12 mouse cellular contexts compared by ENCODE assay signal in genomic region chr5:134695082-134695481, GRCm38 (mm10). TPM values are rescaled to one million over a fixed set of nuclear protein-coding genes. Genes with fewer than 3 reads are reported as not detected.
A peak's percentile ranks its signal among the peaks of the same experiment; 100 is the strongest.
DNase-seq lines count a peak whose midpoint lies in the region; ATAC-seq and TF ChIP-seq lines count a peak whose summit lies in the region.
"Had no signal": no experiment of that assay in that cellular context is flagged by ENCODE, and none has a peak within 500 bp of the region (broad histone marks: within the 10 kb centered on the region; RNA-seq: fewer than 3 reads in every experiment).

No protein-coding gene starts in this region.

- TF ChIP-seq EP300 in liver, embryonic 14.5 days (IDR thresholded peaks at IDR 0.05; ENCODE audit: low read depth): no peak

- intact Hi-C loops in gastrocnemius, postnatal 14 days (cut with DNase I; ENCODE audit: low total_unique reads): no loop called here

- H3K4me2 ChIP-seq in liver, embryonic 14.5 days (ENCODE audit: low read depth): no peak overlapping the region
- no peak overlapping the region for H3K4me2 ChIP-seq in liver, embryonic 11.5 days
- H3K4me2 ChIP-seq: kidney, embryonic 15.5 days; limb, embryonic 13.5 days had no signal

- no peaks in the 10 kb centered on the region for H3K27me3 ChIP-seq in liver, embryonic 14.5 days (ENCODE audit: control insufficient read depth, insufficient read depth, low read length)
- no peaks in the 10 kb centered on the region for H3K27me3 ChIP-seq in liver, embryonic 11.5 days (replicated peaks; ENCODE audit: control insufficient read depth, insufficient read depth, low read length)
- H3K27me3 ChIP-seq: kidney, embryonic 15.5 days; limb, embryonic 13.5 days had no signal

- in situ Hi-C loops in ES-E14 (cut with MboI; ENCODE audit: low sequenced_read_pairs in 2 of 2, unreplicated experiment in 2 of 2): no loop called here

- peak; percentile 33 for TF ChIP-seq CTCF in liver, embryonic 14.5 days (IDR thresholded peaks at IDR 0.05; ENCODE audit: low read depth)

- WGBS in liver, embryonic 14.5 days (ENCODE audit: insufficient replicate concordance): 17% methylated on average over 2 of the region's 2 CpGs
- WGBS in liver, embryonic 11.5 days: 20% methylated on average over 2 of the region's 2 CpGs

- no peak for DNase-seq in liver, embryonic 14.5 days (ENCODE audit: low read depth in 3 of 3, low spot score in 3 of 3)
- no peak for DNase-seq in liver, embryonic 11.5 days (ENCODE audit: low spot score)
- DNase-seq in ES-E14 (ENCODE audit: low read depth, low spot score) (peak; percentile 71), ZHBTc4 (ENCODE audit: low read depth, low spot score) (peak; percentile 91)
- DNase-seq in gastrocnemius, postnatal 14 days: no peak
- DNase-seq in B cell, adult 2 months: no peak
- DNase-seq: cerebellum, adult 11-12 months had no signal

- H3K4me1 ChIP-seq in liver, embryonic 14.5 days (replicated peaks; ENCODE audit: control insufficient read depth in 2 of 2, insufficient read depth in 2 of 2, low read length in 1 of 2): no peaks in the 10 kb centered on the region
- no peaks in the 10 kb centered on the region for H3K4me1 ChIP-seq in liver, embryonic 11.5 days (replicated peaks; ENCODE audit: control insufficient read depth, insufficient read depth, low read length)
- H3K4me1 ChIP-seq in ES-E14 (ENCODE audit: control insufficient read depth in 2 of 2, insufficient read depth in 2 of 2, low read length in 2 of 2, poor library complexity in 1 of 2): peaks cover 0 to 3% of the 10 kb centered on the region in 2 experiments; a peak in 1 of 4 replicates
- H3K4me1 ChIP-seq: kidney, embryonic 15.5 days; limb, embryonic 13.5 days had no signal

- H3K4me3 ChIP-seq in liver, embryonic 14.5 days (ENCODE audit: insufficient read depth in 1 of 2, low read depth in 2 of 2, low read length in 2 of 2): no peak overlapping the region
- no peak overlapping the region for H3K4me3 ChIP-seq in liver, embryonic 11.5 days (ENCODE audit: low read depth, low read length)
- no peak overlapping the region for H3K4me3 ChIP-seq in ES-E14 (ENCODE audit: insufficient read depth in 1 of 2, low read depth in 1 of 2, low read length in 2 of 2, poor library complexity in 1 of 2, severe bottlenecking in 1 of 2)
- H3K4me3 ChIP-seq: kidney, embryonic 15.5 days; limb, embryonic 13.5 days; megakaryocyte, embryonic 14.5 days had no signal

- no peaks in the 10 kb centered on the region for H3K36me3 ChIP-seq in liver, embryonic 14.5 days (replicated peaks; ENCODE audit: control insufficient read depth, insufficient read depth, low read depth)
- H3K36me3 ChIP-seq in liver, embryonic 11.5 days (ENCODE audit: control insufficient read depth, insufficient read depth, low read length): no peaks in the 10 kb centered on the region
- H3K36me3 ChIP-seq in ES-E14 (ENCODE audit: control insufficient read depth, insufficient read depth, low read length, poor library complexity, severe bottlenecking): no peaks in the 10 kb centered on the region
- H3K36me3 ChIP-seq: kidney, embryonic 15.5 days; limb, embryonic 13.5 days had no signal

- ATAC-seq in liver, embryonic 14.5 days (ENCODE audit: insufficient read depth): no peak
- ATAC-seq in liver, embryonic 11.5 days (replicated peaks; ENCODE audit: low FRiP score): no peak
- ATAC-seq in megakaryocyte-erythroid progenitor cell, adult 5-6 weeks (replicated peaks; ENCODE audit: low FRiP score, low TSS enrichment, poor library complexity, severe bottlenecking): peak; percentile 77
- ATAC-seq: forebrain, embryonic 16.5 days had no signal

- H3K9me3 ChIP-seq in liver, embryonic 14.5 days (ENCODE audit: control insufficient read depth, low read length): no peaks in the 10 kb centered on the region
- H3K9me3 ChIP-seq in liver, embryonic 11.5 days (ENCODE audit: control insufficient read depth, low read length): no peaks in the 10 kb centered on the region
- no peaks in the 10 kb centered on the region for H3K9me3 ChIP-seq in ES-E14 (ENCODE audit: control insufficient read depth, insufficient read depth, low read depth, low read length)
- H3K9me3 ChIP-seq: kidney, embryonic 15.5 days had no signal

- H3K27ac ChIP-seq in liver, embryonic 14.5 days: no peak overlapping the region
- H3K27ac ChIP-seq in liver, embryonic 11.5 days (ENCODE audit: low read depth, low read length): no peak overlapping the region
- no peak overlapping the region for H3K27ac ChIP-seq in ES-E14 (ENCODE audit: insufficient read depth, low read depth, low read length, poor library complexity, severe bottlenecking)
- H3K27ac ChIP-seq: kidney, embryonic 15.5 days; limb, embryonic 13.5 days had no signal

- H3K9ac ChIP-seq in liver, embryonic 14.5 days (replicated peaks): no peak overlapping the region
- no peak overlapping the region for H3K9ac ChIP-seq in liver, embryonic 11.5 days (ENCODE audit: low read depth, low read length)
- H3K9ac ChIP-seq in ES-E14 (ENCODE audit: insufficient read depth, low read depth, low read length, poor library complexity, severe bottlenecking): no peak overlapping the region
- H3K9ac ChIP-seq: kidney, embryonic 15.5 days; limb, embryonic 13.5 days had no signal

TF ChIP-seq in ES-E14, 5 proteins besides CTCF, POLR2A, EP300 and RAD21:
- TF ChIP-seq CHD2 (IDR thresholded peaks at IDR 0.05; ENCODE audit: low read depth, low read length) (no peak), HCFC1 (IDR thresholded peaks at IDR 0.05; ENCODE audit: borderline replicate concordance, insufficient read depth, low read length) (no peak), MAFK (IDR thresholded peaks at IDR 0.05; ENCODE audit: insufficient read depth, low read depth, low read length) (no peak), ZNF384 (IDR thresholded peaks at IDR 0.05; ENCODE audit: low read depth, low read length) (no peak), ZC3H11A (IDR thresholded peaks at IDR 0.05; ENCODE audit: borderline replicate concordance, low read depth, low read length) (no peak)

RNA-seq across cellular contexts. Expression of gene Limk1, which starts 6.7 kb away (rescaled TPM):
- 1.9 and 2.2 TPM in 2 replicates for polyA plus RNA-seq in liver, embryonic 14.5 days (2012; rRNA removed)
- 0.89 and 0.92 TPM in 2 replicates for polyA plus RNA-seq in liver, embryonic 14.5 days (2014; fragmentation: Nextera tagmentation; extraction: Ambion mirVana)
- 1.7 and 1.8 TPM in 2 replicates for polyA plus RNA-seq in liver, embryonic 11.5 days (2014; fragmentation: Nextera tagmentation; extraction: Ambion mirVana)
- 14.0 and 15.9 TPM in 2 replicates for total RNA-seq in ES-E14 (2012; rRNA removed)
- 6.9 and 8.4 TPM in 2 replicates for total RNA-seq in megakaryocyte-erythroid progenitor cell, adult 5-6 weeks (2014; fragmentation: Nextera tagmentation)
- total RNA-seq in megakaryocyte-erythroid progenitor cell, adult 5-6 weeks (2017): 3.3 and 3.8 TPM in 2 replicates
- 1 to 10 TPM; 5.5 to 7.2 TPM for total RNA-seq in gastrocnemius, postnatal 14 days (2021)

RNA-seq across cellular contexts. Expression of gene Eln, which starts 52.0 kb away (rescaled TPM):
- polyA plus RNA-seq in liver, embryonic 14.5 days (2012; rRNA removed): 3.5 and 3.6 TPM in 2 replicates
- 1.7 and 2.1 TPM in 2 replicates for polyA plus RNA-seq in liver, embryonic 14.5 days (2014; fragmentation: Nextera tagmentation; extraction: Ambion mirVana)
- polyA plus RNA-seq in liver, embryonic 11.5 days (2014; fragmentation: Nextera tagmentation; extraction: Ambion mirVana): 3.5 and 4.4 TPM in 2 replicates
- total RNA-seq in ES-E14 (2012; rRNA removed): 0.85 and 0.98 TPM in 2 replicates
- not detected in 2 replicates for total RNA-seq in megakaryocyte-erythroid progenitor cell, adult 5-6 weeks (2014; fragmentation: Nextera tagmentation)
- total RNA-seq in megakaryocyte-erythroid progenitor cell, adult 5-6 weeks (2017): not detected in 2 replicates
- total RNA-seq in gastrocnemius, postnatal 14 days (2021): 100 to 1,000 TPM; 123 to 198 TPM

RNA-seq across cellular contexts. Expression of gene Eif4h, which starts 55.8 kb away (rescaled TPM):
- 91.2 and 110 TPM in 2 replicates for polyA plus RNA-seq in liver, embryonic 14.5 days (2012; rRNA removed)
- polyA plus RNA-seq in liver, embryonic 14.5 days (2014; fragmentation: Nextera tagmentation; extraction: Ambion mirVana): 148 and 167 TPM in 2 replicates
- polyA plus RNA-seq in liver, embryonic 11.5 days (2014; fragmentation: Nextera tagmentation; extraction: Ambion mirVana): 401 and 428 TPM in 2 replicates
- total RNA-seq in ES-E14 (2012; rRNA removed): 263 and 322 TPM in 2 replicates
- 253 and 273 TPM in 2 replicates for total RNA-seq in megakaryocyte-erythroid progenitor cell, adult 5-6 weeks (2014; fragmentation: Nextera tagmentation)
- total RNA-seq in megakaryocyte-erythroid progenitor cell, adult 5-6 weeks (2017): 220 and 233 TPM in 2 replicates
- 100 to 1,000 TPM; 110 to 114 TPM for total RNA-seq in gastrocnemius, postnatal 14 days (2021)

Comparison
In these comparisons a context has a peak if more than half of its experiments do, and no peak if none do; other contexts are left out.
1. DNase-seq: peak in ES-E14 (single experiment) and ZHBTc4 (single experiment); none in liver, embryonic 14.5 days (0 of 3), liver, embryonic 11.5 days (single experiment), gastrocnemius, postnatal 14 days (single experiment) and B cell, adult 2 months (0 of 2).
2. RNA of gene Eln, which starts 52.0 kb away (total RNA-seq): 123 to 198 TPM in gastrocnemius, postnatal 14 days; 0.85 to 0.98 TPM in ES-E14 and not detected in megakaryocyte-erythroid progenitor cell, adult 5-6 weeks; every median in the first group is over 10 times any median in the second.